Mouse (Mus musculus) spleen, postnatal 10 days (tissue): Measurements from ENCODE around the gene Pbld2.

ENCODE experiments used
- DNase-seq, 2 experiments: peaks; one replicate each; pipeline ENCODE4 v3.0.0; 2021 to 2022; ENCODE audit warnings: low spot score in 2 of 2

Gene Pbld2

GRCm38 (mm10) chr10:63023749-63024579 lies at the start of gene Pbld2, which contains the start of gene Hnrnph3:
Gene Pbld2, plus strand, starts transcription at chr10:63024315.
Gene Hnrnph3, minus strand, starts transcription at chr10:63024217.
- peak; percentile 97 to 98 for DNase-seq

GRCm38 (mm10) chr10:62979667-62980038 lies 44.5 kb upstream of the Pbld2 start:
- DNase-seq: no peak

DNA sequence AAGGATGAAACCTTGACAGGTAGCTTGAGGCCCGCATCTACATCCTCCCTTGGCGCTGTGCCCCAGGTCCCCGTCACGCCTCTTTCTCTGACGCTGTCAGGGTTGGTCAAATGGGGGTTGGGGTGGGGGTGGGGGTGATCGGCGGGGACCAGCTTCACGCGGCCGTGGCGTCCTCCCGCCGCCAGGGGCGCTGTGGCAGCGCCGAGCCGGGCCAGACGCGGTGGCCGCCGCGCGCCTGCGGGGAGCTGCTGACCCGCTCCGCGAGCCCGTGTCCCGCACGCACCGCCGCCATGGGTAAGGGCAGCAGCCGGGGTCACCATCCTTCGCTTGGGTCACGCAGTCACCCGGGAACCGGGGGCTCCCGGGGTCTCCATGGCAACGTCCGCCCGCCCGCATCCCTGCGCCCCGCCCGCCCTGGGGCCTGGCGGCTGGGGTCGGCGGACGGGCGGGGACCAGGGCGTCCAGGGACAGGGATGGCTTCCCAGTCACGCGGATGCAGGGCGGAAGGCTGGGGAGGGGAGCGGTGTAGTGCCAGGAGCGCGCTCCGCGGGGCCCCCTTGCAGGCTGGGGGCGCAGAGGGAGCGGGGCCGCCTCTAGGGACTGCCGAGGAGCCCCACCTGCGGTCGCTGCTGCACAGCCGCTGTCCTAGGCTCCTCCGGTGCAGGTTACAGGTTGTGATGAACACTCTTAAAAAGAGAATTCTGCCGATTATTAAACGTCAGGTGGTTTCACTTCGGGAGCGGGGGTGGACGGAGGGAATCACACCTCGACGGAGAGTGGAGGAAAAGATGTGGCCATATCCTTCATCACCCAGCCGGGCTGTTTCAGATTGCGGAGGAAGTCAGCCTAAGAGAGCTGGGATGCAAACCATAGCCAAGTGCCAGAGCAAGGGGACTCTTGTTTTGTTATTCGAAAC lies 43.8 kb upstream of the Pbld2 start, which contains the start of gene Rufy2:
TSS of gene Rufy2 (plus strand) at position 185 of the 916 bp plus-strand sequence.
- DNase-seq: peak; percentile 77 to 88

- peak in 1 of 2 experiments; percentile 29 for DNase-seq
Observed at GRCm38 (mm10) chr10:62984072-62984471, 40.0 kb upstream of the Pbld2 start.

- no peak for DNase-seq
Observed at GRCm38 (mm10) chr10:62984495-62984894, 39.6 kb upstream of the Pbld2 start.

- peak; percentile 39 to 78 for DNase-seq
Observed at GRCm38 (mm10) chr10:62987341-62987740, 36.8 kb upstream of the Pbld2 start.

GRCm38 (mm10) chr10:62990636-62991035 lies 33.5 kb upstream of the Pbld2 start:
- no peak for DNase-seq

DNA sequence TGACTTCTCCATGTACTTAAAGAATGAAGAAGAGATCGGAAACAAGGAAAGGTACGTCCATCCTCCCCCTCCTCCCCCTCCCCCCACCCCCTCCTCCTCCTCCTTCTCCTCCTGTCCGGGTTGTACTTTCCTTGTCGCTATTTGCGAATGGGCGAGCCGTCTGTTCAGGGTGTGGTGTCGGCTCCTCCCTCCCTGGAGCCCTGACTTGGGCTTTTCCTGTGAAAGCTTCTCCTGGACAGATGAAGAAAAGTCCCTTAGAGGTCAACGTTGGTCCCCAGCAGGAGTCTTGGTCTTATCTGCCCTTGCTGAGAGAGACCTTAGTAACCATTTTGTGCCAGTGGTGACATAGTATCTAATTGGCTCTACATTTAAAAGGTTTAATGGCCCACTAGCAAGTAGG lies 30.1 kb upstream of the Pbld2 start:
- no peak for DNase-seq

- peak; percentile 24 to 72 for DNase-seq
Observed at GRCm38 (mm10) chr10:63000584-63000983, 23.5 kb upstream of the Pbld2 start.

- no peak for DNase-seq
Observed at GRCm38 (mm10) chr10:63003252-63003651, 20.9 kb upstream of the Pbld2 start.

DNA sequence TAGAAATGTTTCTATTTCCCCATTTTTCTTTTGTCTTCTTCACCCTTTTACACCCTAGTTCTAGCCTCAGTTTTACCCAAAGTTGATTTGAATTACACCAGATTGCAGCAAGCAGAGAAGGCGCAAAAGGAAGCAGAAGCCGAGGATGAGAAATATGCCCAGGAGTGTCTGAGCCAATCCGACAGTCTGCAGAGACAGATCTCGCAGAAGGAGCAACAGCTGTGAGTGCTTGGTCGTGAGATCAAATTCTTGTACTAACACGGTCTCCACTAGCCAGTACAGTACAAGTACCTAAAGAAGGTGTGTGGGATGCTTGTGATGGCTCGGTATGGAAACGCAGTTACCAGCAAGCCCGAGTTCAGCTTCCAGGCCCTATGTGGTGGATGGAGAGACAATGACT lies 19.6 kb upstream of the Pbld2 start:
- DNase-seq: no peak

- no peak for DNase-seq
Observed at GRCm38 (mm10) chr10:63008193-63008592, 15.9 kb upstream of the Pbld2 start.

DNA sequence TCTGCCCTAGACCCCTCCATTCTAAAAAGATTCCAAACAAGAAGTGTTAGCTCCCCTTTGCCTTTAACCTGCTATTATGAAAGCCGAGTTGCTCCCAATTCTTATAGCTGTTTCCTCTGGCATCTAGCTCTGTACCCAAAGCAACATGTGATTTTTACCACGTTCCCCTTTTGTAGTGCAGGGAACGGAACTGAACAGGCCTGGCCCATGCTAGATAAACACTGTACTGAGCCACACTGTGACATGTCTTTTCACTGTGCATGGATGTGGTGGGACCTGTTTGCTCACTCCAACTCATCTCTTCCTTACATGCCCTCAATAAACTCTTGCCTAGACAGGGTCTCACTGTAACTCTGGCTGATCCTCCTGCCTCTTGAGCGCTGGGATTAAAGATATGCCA lies 13.8 kb upstream of the Pbld2 start:
- DNase-seq: no peak

DNA sequence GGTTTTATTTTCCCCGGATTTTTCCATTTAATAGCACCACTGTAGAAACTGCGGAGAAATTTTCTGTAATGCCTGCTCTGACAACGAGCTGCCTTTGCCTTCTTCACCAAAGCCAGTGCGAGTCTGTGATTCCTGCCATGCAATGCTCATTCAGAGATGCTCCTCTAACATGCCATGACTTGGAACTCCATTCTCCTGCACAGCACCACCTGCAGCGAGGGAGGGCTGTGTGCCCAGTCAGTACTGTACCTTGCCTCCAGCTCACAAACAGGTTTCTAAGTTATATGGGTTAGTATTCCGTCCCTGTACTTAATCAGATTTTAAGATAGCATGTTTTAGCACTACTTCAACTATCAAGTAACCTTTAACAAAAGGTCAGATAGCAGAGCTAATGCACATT lies 12.6 kb upstream of the Pbld2 start:
- DNase-seq: no peak

DNA sequence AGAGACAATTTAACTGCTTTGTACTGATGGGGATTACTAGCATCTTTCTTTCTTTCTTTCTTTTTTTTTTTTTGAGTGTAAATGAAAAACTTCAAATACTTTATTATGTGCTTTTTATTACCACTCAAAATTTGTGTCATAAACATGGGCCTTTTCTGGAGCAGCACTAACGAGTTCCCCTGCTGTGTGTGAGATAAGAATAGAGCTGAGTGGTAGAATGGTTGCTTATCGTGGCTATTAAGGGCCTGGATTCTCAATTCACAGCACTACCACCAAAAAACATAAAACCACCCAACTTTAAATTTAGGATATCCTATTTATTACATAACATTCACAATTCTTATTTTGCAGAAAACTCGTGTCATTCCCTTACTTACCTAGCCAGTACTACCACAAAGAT lies 10.6 kb upstream of the Pbld2 start:
- DNase-seq: no peak

- DNase-seq: no peak
Observed at GRCm38 (mm10) chr10:63014168-63014567, 9.9 kb upstream of the Pbld2 start.

DNA sequence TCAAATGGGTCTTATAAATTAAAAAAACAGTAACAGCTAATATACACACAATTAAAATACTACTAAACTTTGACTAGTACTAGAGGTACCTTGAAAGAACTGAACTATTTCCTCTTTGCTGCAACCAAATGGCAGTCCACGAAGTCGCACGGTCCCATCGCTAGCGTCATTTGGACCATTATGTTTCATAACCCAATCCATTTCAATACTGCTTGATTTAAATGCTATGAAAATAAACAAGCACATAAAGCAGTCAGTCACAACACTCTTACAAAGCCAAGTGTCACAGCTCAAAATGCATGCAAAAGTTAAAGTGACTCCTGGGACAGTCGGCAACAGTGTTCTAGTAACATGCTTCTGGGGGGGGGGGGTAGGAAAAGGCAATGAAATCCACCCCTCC lies 4.8 kb upstream of the Pbld2 start:
- DNase-seq: no peak

DNA sequence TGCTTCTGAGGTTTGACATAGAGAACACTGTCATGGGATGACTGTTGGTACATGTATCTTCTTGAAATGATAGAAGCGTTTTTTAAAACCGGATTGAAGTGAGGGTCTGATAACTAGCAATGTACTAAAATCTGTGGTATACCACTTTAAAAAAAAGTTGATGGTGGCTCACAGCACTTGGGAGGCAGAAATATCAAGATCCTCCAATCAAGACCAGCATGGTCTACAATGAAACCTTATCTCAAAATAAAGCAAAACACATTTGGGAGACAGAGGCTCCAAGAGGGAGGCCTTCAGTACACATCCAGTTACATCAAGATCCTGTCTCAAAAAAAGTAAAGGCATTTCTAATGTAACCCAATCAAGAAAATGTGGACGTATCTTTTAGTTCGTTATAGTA lies 2.4 kb upstream of the Pbld2 start:
- DNase-seq: no peak

- DNase-seq: no peak
Observed at GRCm38 (mm10) chr10:63022541-63023120, 1.5 kb upstream of the Pbld2 start.

- peak; percentile 72 to 80 for DNase-seq
Observed at GRCm38 (mm10) chr10:63023121-63023748, 880 bp upstream of the Pbld2 start.

DNA sequence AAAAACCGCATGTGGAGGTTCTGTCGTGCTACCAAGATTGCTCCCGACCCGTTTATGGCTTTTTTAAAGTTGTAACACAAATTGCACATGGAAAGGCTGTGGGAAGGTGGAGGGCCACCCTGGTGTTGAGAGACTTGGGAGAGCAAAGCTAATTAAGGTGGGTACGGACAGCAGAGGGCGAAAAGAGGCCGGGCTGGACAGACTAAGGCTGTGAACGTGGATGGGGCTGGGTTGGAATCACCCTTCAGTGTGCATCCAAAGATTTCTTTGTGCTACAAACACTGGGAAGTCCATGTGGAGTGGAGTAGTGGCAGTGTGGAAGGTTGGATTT lies 430 bp downstream of the Pbld2 start:
- peak in 1 of 2 experiments; percentile 58 for DNase-seq

GRCm38 (mm10) chr10:63025016-63025415 lies 901 bp downstream of the Pbld2 start:
- no peak for DNase-seq
